Mouse (Mus musculus) adrenal gland, postnatal 25 days (tissue): ENCODE measurements around the gene Cdon. TPM values are rescaled to one million over a fixed set of nuclear protein-coding genes. Genes with fewer than 3 reads are reported as not detected.
A peak's percentile ranks its signal among the peaks of the same experiment; 100 is the strongest.
"Not testable (repeated sequence)": the region's sequence is repeated elsewhere in the genome, so short reads cannot be mapped to it uniquely, and the experiment has no call there.

ENCODE experiments used
- DNase-seq: peaks from one replicate; pipeline ENCODE4 v3.0.0; 2021; ENCODE audit warnings: mixed read lengths
- long read RNA-seq: library from polyadenylated mRNA; stranded (forward); transcript quantifications from one replicate; pipeline ENCODE4 v2.0.0, GENCODE M21; 2021
- total RNA-seq: library from RNA; stranded (reverse); gene quantifications from 2 replicates; pipeline ENCODE4 v1.2.3, GENCODE M21; 2021

The Cdon gene
- 10.7 and 13.1 TPM in 2 replicates for total RNA-seq
- long read RNA-seq, partial matches to known transcripts, result 0 of 1 reads
- long read RNA-seq, other reads (novel, unspliced or antisense), result 1 of 1 reads

- DNase-seq, result peak; percentile 93
These were observed at the start of gene Cdon for GRCm38 (mm10) chr9:35420805-35421719. Gene Cdon, plus strand, starts transcription at chr9:35421128.

GRCm38 (mm10) chr9:35372324-35373101 is 48.4 kb upstream of the Cdon start:
- DNase-seq, result no peak

GRCm38 (mm10) chr9:35377916-35378315 is 43.0 kb upstream of the Cdon start:
- DNase-seq, result no peak

- DNase-seq, result no peak
These were observed 41.9 kb upstream of the Cdon start for GRCm38 (mm10) chr9:35378991-35379390.

- DNase-seq, result no peak
These were observed 21.0 kb upstream of the Cdon start for GRCm38 (mm10) chr9:35399896-35400295.

- no peak for DNase-seq
These were observed 20.5 kb upstream of the Cdon start for GRCm38 (mm10) chr9:35400398-35400797.

- DNase-seq, result no peak
These were observed 20.1 kb upstream of the Cdon start for GRCm38 (mm10) chr9:35400831-35401230.

- DNase-seq, result no peak
These were observed 18.3 kb upstream of the Cdon start for GRCm38 (mm10) chr9:35402584-35402991.

GRCm38 (mm10) chr9:35403490-35403889 is 17.4 kb upstream of the Cdon start:
- no peak for DNase-seq

GRCm38 (mm10) chr9:35405038-35405905 is 15.7 kb upstream of the Cdon start:
- no peak for DNase-seq

- DNase-seq, result no peak
These were observed 9.5 kb upstream of the Cdon start for GRCm38 (mm10) chr9:35411225-35411965.

- DNase-seq, result no peak
These were observed 9.0 kb upstream of the Cdon start for GRCm38 (mm10) chr9:35411975-35412374.

GRCm38 (mm10) chr9:35421730-35422235 is 855 bp downstream of the Cdon start:
- DNase-seq, result peak; percentile 31

- DNase-seq, result no peak
These were observed 1.5 kb downstream of the Cdon start for GRCm38 (mm10) chr9:35422405-35422941.

GRCm38 (mm10) chr9:35423265-35423664 is 2.3 kb downstream of the Cdon start:
- DNase-seq, result no peak

GRCm38 (mm10) chr9:35424671-35425070 is 3.7 kb downstream of the Cdon start:
- no peak for DNase-seq

- DNase-seq, result no peak
These were observed 9.5 kb downstream of the Cdon start for GRCm38 (mm10) chr9:35430476-35430875.

- no peak for DNase-seq
These were observed 10.5 kb downstream of the Cdon start for GRCm38 (mm10) chr9:35431396-35431795.

- DNase-seq, result not testable (repeated sequence)
These were observed 11.9 kb downstream of the Cdon start for GRCm38 (mm10) chr9:35432717-35433297.

- no peak for DNase-seq
These were observed 13.4 kb downstream of the Cdon start for GRCm38 (mm10) chr9:35434340-35434739.
